Mouse (Mus musculus) midbrain, embryonic 16.5 days (tissue): ENCODE results near the gene Fbxl13. TPM values are rescaled to one million over a fixed set of nuclear protein-coding genes. Genes with fewer than 3 reads are reported as not detected.

ENCODE experiments used
- ATAC-seq: fragments of 200-750 bp; cut with Nextera tagmentation; 2 replicates; pipeline ENCODE4 v1.8.0; 2017; ENCODE audit warnings: moderate TSS enrichment
- H3K27ac ChIP-seq: fragments of 300-500 bp; sonication (generic); 2 replicates; pipeline ENCODE4 v1.5.1; 2014; ENCODE audit warnings: mild to moderate bottlenecking, low read length, mixed read lengths
- H3K27me3 ChIP-seq: fragments of 300-500 bp; sonication (generic); 2 replicates; pipeline ENCODE4 v1.6.1; 2014; ENCODE audit warnings: low read depth, low read length, mixed read lengths; ENCODE audit not compliant: control insufficient read depth, insufficient read depth
- H3K36me3 ChIP-seq: fragments of 300-500 bp; sonication (generic); 2 replicates; pipeline ENCODE4 v1.6.1; 2014; ENCODE audit warnings: mild to moderate bottlenecking, low read length, moderate library complexity, mixed read lengths; ENCODE audit not compliant: control insufficient read depth, insufficient read depth
- H3K4me1 ChIP-seq: fragments of 300-500 bp; sonication (generic); 2 replicates; pipeline ENCODE4 v1.6.1; 2014; ENCODE audit warnings: mild to moderate bottlenecking, low read length, mixed read lengths; ENCODE audit not compliant: control insufficient read depth, insufficient read depth
- H3K4me2 ChIP-seq: fragments of 300-500 bp; sonication (generic); 2 replicates; pipeline ENCODE4 v1.6.1; 2014; ENCODE audit warnings: mild to moderate bottlenecking, low read length, mixed read lengths
- H3K4me3 ChIP-seq: fragments of 300-500 bp; sonication (generic); 2 replicates; pipeline ENCODE4 v1.5.1; 2014; ENCODE audit warnings: low read depth, mild to moderate bottlenecking, low read length, moderate library complexity, mixed read lengths
- H3K9ac ChIP-seq: fragments of 300-500 bp; sonication (generic); 2 replicates; pipeline ENCODE4 v1.6.1; 2014; ENCODE audit warnings: low read depth, low read length, mixed read lengths
- H3K9me3 ChIP-seq: fragments of 300-500 bp; sonication (generic); replicated peaks from 2 replicates; pipeline ENCODE4 v1.6.1; 2014; ENCODE audit warnings: mild to moderate bottlenecking, low read length, mixed read lengths; ENCODE audit not compliant: control insufficient read depth, poor library complexity, severe bottlenecking
- WGBS: fragments of 180-500 bp; shearing (Covaris S2); extraction: QIAGEN DNeasy Blood & Tissue Kit; methylation state at CpG from one replicate; pipeline ENCODE4 v1.1.7; 2014; 5-methylcytosine and 5-hydroxymethylcytosine counted together
- polyA plus RNA-seq: library from polyadenylated mRNA; unstranded; fragments of >200 nt; fragmentation: Nextera tagmentation; extraction: Ambion mirVana; gene quantifications from 2 replicates; pipeline ENCODE4 v1.2.1, GENCODE M21; 2015

Gene Fbxl13
- polyA plus RNA-seq, 1 experiment from 2014 or later: 0.25 TPM

GRCm38 (mm10) chr5:21545227-21545626 is 100.2 kb downstream of the Fbxl13 start:
- no peaks in the 10 kb centered on the region for H3K27me3 ChIP-seq
- no peaks in the 10 kb centered on the region for H3K36me3 ChIP-seq
- H3K9me3 ChIP-seq: no peaks in the 10 kb centered on the region
- ATAC-seq: no peak
- H3K27ac ChIP-seq: no peak overlapping the region
- no peak overlapping the region for H3K4me2 ChIP-seq
- no peak overlapping the region for H3K4me3 ChIP-seq
- no peaks in the 10 kb centered on the region for H3K4me1 ChIP-seq
- H3K9ac ChIP-seq: no peak overlapping the region

DNA sequence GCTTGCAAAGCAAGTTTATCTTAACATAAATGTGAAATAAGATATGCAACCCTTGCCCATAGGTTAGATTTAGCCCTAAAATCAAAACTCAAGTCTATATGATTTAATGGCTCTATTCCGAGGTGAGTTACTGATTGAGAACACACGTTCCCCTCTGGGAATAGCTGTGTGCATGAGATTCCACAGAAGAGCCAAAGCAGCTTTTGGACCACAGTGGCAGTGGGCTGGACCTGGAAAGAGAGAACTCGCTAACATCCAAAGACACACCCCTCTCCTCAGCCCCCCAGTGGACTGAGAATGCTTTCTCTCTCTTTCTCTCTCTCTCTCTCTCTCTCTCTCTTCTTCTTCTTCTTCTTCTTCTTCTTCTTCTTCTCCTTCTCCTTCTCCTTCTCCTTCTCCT is 100.6 kb downstream of the Fbxl13 start:
- H3K27me3 ChIP-seq: no peaks in the 10 kb centered on the region
- no peak overlapping the region for H3K4me3 ChIP-seq
- H3K9ac ChIP-seq: no peak overlapping the region
- H3K9me3 ChIP-seq: no peaks in the 10 kb centered on the region
- ATAC-seq: no peak
- H3K4me2 ChIP-seq: no peak overlapping the region
- H3K27ac ChIP-seq: no peak overlapping the region
- 83% methylated on average over 3 of the region's 3 CpGs for WGBS
- H3K36me3 ChIP-seq: no peaks in the 10 kb centered on the region
- H3K4me1 ChIP-seq: no peaks in the 10 kb centered on the region

DNA sequence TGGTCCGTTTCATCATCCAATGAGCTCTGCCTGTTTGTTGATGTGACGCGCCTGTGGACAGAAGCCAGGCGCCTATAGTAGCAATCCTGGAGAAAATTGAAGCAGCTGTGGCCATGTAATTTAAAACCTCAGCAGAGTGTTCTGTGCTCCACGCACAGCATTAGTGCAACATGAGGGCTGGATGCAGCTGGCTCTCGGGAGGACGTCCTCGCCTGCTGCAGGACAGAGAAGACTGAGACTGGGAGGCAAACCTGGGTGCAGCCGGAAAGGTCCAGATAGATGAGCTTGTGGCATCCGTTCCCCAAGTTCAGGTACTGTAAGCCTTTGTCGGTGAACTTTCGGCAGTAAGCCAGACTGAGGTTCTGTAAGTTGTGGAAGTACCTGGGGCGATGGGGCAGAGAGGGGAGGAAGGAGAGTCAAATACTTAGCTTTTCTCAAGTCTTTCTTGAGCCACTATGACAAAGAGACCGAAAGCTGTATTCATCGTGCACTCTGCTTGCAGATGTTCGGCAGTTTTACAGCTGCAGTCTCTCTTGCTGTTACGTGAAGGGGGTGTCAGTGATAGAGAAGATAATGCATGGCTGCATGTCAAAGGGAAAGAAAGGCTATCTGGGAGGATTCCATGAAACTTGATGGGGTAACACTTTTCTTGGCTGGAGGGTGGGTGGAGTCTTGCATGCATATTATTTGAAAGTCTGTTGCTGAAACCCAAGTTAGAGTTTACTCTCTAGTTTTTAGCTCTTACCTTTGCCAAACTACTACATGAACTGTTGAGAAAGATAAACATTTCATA is 101.8 kb downstream of the Fbxl13 start, which contains the start of gene Lrrc17:
Gene Lrrc17 (plus strand): TSS at position 151 of the 793 bp plus-strand sequence.
- no peak within 1 kb of the TSS for H3K4me2 ChIP-seq
- no peak within 1 kb of the TSS for H3K4me3 ChIP-seq
- H3K27me3 ChIP-seq: no peaks in the 10 kb centered on the region
- H3K9ac ChIP-seq: no peak within 1 kb of the TSS
- no peaks in the 10 kb centered on the region for H3K36me3 ChIP-seq
- H3K9me3 ChIP-seq: no peaks in the 10 kb centered on the region
- 60% methylated on average over 17 of the region's 17 CpGs for WGBS
- H3K4me1 ChIP-seq: no peaks in the 10 kb centered on the region
- H3K27ac ChIP-seq: no peak within 1 kb of the TSS
- no peak for ATAC-seq

GRCm38 (mm10) chr5:21542226-21542625 is 103.2 kb downstream of the Fbxl13 start:
- Histone ChIP-seq H3K4me1 (no peaks in the 10 kb centered on the region), H3K36me3 (no peaks in the 10 kb centered on the region), H3K4me2 (no peak overlapping the region), H3K4me3 (no peak overlapping the region), H3K27ac (no peak overlapping the region), H3K9ac (no peak overlapping the region), H3K27me3 (no peaks in the 10 kb centered on the region), H3K9me3 (no peaks in the 10 kb centered on the region)
- no peak for ATAC-seq
- 77% methylated on average over 4 of the region's 4 CpGs for WGBS

DNA sequence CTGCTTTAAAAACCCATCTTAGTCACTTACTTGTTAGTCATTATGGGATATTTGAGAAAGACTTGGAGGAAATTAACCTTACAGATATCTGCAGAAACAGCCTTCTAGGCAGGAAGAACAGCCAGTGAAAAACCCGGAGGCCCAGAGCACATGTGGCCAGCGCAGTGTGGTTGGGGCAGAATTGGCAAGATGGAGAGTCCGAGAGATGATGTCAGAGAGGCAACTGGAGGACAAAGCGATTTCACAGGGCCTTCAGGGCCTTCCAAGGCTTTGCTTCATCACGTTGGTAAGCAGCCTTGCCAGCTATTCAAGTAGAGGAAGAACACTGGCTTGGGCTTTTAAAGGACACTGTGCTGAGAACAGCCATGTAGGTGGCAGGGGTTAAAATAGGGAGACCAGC is 112.5 kb downstream of the Fbxl13 start:
- Histone ChIP-seq H3K9ac (no peak overlapping the region), H3K4me2 (no peak overlapping the region), H3K27ac (no peak overlapping the region), H3K36me3 (no peaks in the 10 kb centered on the region), H3K9me3 (0 out of 2 replicates have a peak, but pooled peaks cover 7% of the 10 kb centered on the region), H3K4me1 (no peaks in the 10 kb centered on the region), H3K27me3 (no peaks in the 10 kb centered on the region), H3K4me3 (no peak overlapping the region)
- WGBS: 92% methylated on average over 5 of the region's 5 CpGs
- no peak for ATAC-seq

GRCm38 (mm10) chr5:21532126-21532525 is 113.3 kb downstream of the Fbxl13 start:
- Histone ChIP-seq H3K4me2 (no peak overlapping the region), H3K9ac (no peak overlapping the region), H3K4me1 (no peaks in the 10 kb centered on the region), H3K27me3 (no peaks in the 10 kb centered on the region), H3K9me3 (0 out of 2 replicates have a peak, but pooled peaks cover 7% of the 10 kb centered on the region), H3K36me3 (no peaks in the 10 kb centered on the region), H3K4me3 (no peak overlapping the region), H3K27ac (no peak overlapping the region)
- WGBS: 92% methylated on average over 2 of the region's 2 CpGs
- no peak for ATAC-seq

DNA sequence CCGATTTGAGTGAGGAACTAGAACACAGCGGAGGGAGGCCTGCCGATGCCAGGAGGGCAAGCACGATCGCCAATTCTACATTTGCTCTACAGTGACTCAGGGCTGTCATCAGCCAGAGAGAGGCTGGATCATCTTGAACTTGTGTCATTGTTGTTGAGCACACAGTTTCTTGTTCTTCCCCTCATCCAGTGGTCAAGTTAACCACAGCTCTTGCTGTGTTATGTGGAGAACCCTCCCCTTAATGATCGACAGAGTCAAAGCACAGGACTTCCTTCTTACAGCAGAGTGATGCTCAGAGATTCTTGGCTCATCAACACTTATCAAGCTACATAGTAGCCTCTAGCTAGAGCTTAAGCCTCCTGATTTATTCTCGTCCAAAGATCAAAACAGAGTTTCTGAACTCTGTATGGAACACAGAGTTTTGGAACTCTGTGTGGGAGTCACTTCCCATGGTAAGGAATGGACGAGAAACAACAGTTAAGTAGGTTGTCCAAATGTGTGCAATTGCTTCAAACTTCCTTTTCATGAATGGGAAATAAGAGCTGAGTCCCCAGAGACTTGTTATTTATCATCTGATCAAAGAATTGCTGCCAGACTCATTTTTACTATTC is 116.2 kb downstream of the Fbxl13 start:
- H3K4me1 ChIP-seq: no peaks in the 10 kb centered on the region
- no peak overlapping the region for H3K4me2 ChIP-seq
- H3K27ac ChIP-seq: no peak overlapping the region
- no peaks in the 10 kb centered on the region for H3K27me3 ChIP-seq
- 0 out of 2 replicates have a peak, but pooled peaks cover 7% of the 10 kb centered on the region for H3K9me3 ChIP-seq
- H3K4me3 ChIP-seq: no peak overlapping the region
- 91% methylated on average over 8 of the region's 8 CpGs for WGBS
- H3K9ac ChIP-seq: no peak overlapping the region
- ATAC-seq: no peak
- no peaks in the 10 kb centered on the region for H3K36me3 ChIP-seq

DNA sequence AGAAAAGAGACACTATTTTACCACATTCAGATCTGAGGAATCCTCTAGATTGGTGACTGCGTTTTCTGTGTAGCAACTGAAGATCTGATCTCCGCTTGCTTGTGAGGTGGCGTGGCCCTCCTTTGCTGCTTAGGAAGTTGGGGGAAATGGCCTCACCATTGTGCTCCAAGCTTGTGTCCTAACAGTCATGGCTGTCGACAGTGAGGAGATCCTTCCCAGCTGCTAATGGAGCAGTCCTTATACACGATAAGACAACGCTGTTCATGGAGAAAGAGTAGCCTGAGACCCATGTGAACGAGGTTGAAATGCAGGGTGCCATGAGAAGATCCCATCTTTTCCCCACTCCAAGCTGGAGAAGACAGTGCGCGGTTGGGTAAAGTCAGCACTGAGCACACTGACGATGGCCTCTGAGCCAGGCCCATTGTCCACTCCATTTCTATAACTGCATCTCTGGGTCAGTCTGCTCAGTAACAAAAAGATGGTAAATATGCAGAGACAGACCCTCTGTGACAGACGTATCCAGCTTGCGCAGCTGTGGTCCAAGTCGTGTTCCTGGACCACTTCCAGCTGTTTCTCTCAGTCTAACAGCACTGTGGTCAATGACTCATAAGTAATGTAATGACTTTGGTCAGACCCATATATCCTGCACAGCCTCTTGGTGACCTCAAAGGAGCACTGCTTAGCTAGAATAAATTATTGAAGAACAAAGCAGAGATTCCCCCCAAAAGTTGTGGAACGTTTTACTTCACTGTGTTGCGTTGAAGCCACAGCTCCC is 117.2 kb downstream of the Fbxl13 start:
- 0 out of 2 replicates have a peak, but pooled peaks cover 7% of the 10 kb centered on the region for H3K9me3 ChIP-seq
- H3K9ac ChIP-seq: no peak overlapping the region
- no peaks in the 10 kb centered on the region for H3K36me3 ChIP-seq
- ATAC-seq: no peak
- no peaks in the 10 kb centered on the region for H3K27me3 ChIP-seq
- H3K4me1 ChIP-seq: no peaks in the 10 kb centered on the region
- no peak overlapping the region for H3K27ac ChIP-seq
- H3K4me2 ChIP-seq: no peak overlapping the region
- no peak overlapping the region for H3K4me3 ChIP-seq
- WGBS: 92% methylated on average over 15 of the region's 15 CpGs
